10 mouse cellular contexts compared by ENCODE assay signal in genomic region chr7:97765181-97765962, GRCm38 (mm10). TPM values are rescaled to one million over a fixed set of nuclear protein-coding genes. Genes with fewer than 3 reads are reported as not detected.
A peak's percentile ranks its signal among the peaks of the same experiment; 100 is the strongest.
DNase-seq lines count a peak whose midpoint lies in the region; TF ChIP-seq lines count a peak whose summit lies in the region.
"Had no signal": no experiment of that assay in that cellular context is flagged by ENCODE, and none has a peak within 500 bp of the region (broad histone marks: within the 10 kb centered on the region; RNA-seq: fewer than 3 reads in every experiment).

No protein-coding gene starts in this region.

- H3K27ac ChIP-seq in embryonic fibroblast, embryonic 13.5 days (ENCODE audit: insufficient read depth, low read length) = peak overlapping the region; percentile 64
- H3K27ac ChIP-seq: heart, adult 2 months; midbrain, embryonic 13.5 days had no signal

- no peak for TF ChIP-seq CTCF in embryonic fibroblast, embryonic 13.5 days (IDR thresholded peaks at IDR 0.05; ENCODE audit: borderline replicate concordance, insufficient read depth, low read length)

- peak; percentile 51 for DNase-seq in layer of hippocampus, adult 11-12 months (ENCODE audit: low spot score)
- no peak for DNase-seq in layer of hippocampus, adult 9-10 months (ENCODE audit: low spot score)
- DNase-seq in Muller cell, postnatal 12 days (ENCODE audit: inconsistent ontology term) = peak; percentile 52
- peak; percentile 43 to 45 for DNase-seq in monocyte, adult 2 months (ENCODE audit: low read depth in 1 of 2, low spot score in 2 of 2)
- DNase-seq in T-cell, adult 2 months (ENCODE audit: low spot score) = no peak
- DNase-seq in cerebellum, postnatal 10 days = no peak
- no peak for DNase-seq in neural tube, embryonic 10.5 days (ENCODE audit: extremely low spot score, low spot score)

- peaks cover 7% of the 10 kb centered on the region; the same call in 1 of the 2 replicates for H3K4me1 ChIP-seq in embryonic fibroblast, embryonic 13.5 days (ENCODE audit: control insufficient read depth, insufficient read depth, low read length)
- H3K4me1 ChIP-seq: midbrain, embryonic 13.5 days had no signal

- no peak overlapping the region for H3K4me3 ChIP-seq in embryonic fibroblast, embryonic 13.5 days (ENCODE audit: insufficient read depth, low read length)
- H3K4me3 ChIP-seq: heart, adult 2 months; midbrain, embryonic 13.5 days had no signal

- TF ChIP-seq POLR2A in embryonic fibroblast, embryonic 13.5 days (IDR thresholded peaks at IDR 0.05; ENCODE audit: low read depth, low read length) = no peak

RNA-seq across cellular contexts. Expression of gene Pak1, which starts 23.0 kb away (rescaled TPM):
- polyA plus RNA-seq in embryonic fibroblast, embryonic 13.5 days (2011; ENCODE audit: insufficient read length, low read depth, missing spikeins) = 30.0 and 33.7 TPM in 2 replicates

RNA-seq across cellular contexts. Expression of gene Aqp11, which starts 27.3 kb away (rescaled TPM):
- polyA plus RNA-seq in embryonic fibroblast, embryonic 13.5 days (2011; ENCODE audit: insufficient read length, low read depth, missing spikeins) = 0.95 and 2.1 TPM in 2 replicates

Comparison
In these comparisons a context has a peak if more than half of its experiments do, and no peak if none do; other contexts are left out.
1. DNase-seq: peak in layer of hippocampus, adult 11-12 months (single experiment), Muller cell, postnatal 12 days (single experiment) and monocyte, adult 2 months (2 of 2); none in layer of hippocampus, adult 9-10 months (single experiment), T-cell, adult 2 months (single experiment), cerebellum, postnatal 10 days (0 of 2) and neural tube, embryonic 10.5 days (single experiment).